8 mouse cellular contexts compared by ENCODE assay signal in genomic region chr8:35159329-35159728, GRCm38 (mm10).
DNase-seq lines count a peak whose midpoint lies in the region; ATAC-seq and TF ChIP-seq lines count a peak whose summit lies in the region.

No protein-coding gene starts in this region.

- no peak for ATAC-seq in intestine, postnatal 0 days
- no peak for ATAC-seq in limb, embryonic 11.5 days (ENCODE audit: insufficient number of reproducible peaks, low FRiP score, low TSS enrichment, low read depth)
- peak; percentile 69; the same call in 1 of the 2 replicates for ATAC-seq in monocyte, adult 5-6 weeks (replicated peaks; ENCODE audit: insufficient number of reproducible peaks, low FRiP score, low TSS enrichment, poor library complexity, severe bottlenecking)

- H3K27me3 ChIP-seq in intestine, postnatal 0 days (replicated peaks; ENCODE audit: control insufficient read depth, insufficient read depth, low read length) = no peaks in the 10 kb centered on the region
- H3K27me3 ChIP-seq in limb, embryonic 11.5 days (ENCODE audit: control insufficient read depth, insufficient read depth, low read length) = no peaks in the 10 kb centered on the region

- 25% methylated on average over 12 of the region's 12 CpGs for WGBS in intestine, postnatal 0 days
- 24% methylated on average over 12 of the region's 12 CpGs for WGBS in limb, embryonic 11.5 days

- H3K36me3 ChIP-seq in intestine, postnatal 0 days (ENCODE audit: control insufficient read depth, insufficient read depth) = no peaks in the 10 kb centered on the region
- no peaks in the 10 kb centered on the region for H3K36me3 ChIP-seq in limb, embryonic 11.5 days (ENCODE audit: control insufficient read depth, insufficient read depth, low read length)

- no peak overlapping the region for H3K9ac ChIP-seq in intestine, postnatal 0 days (ENCODE audit: low read depth, low read length)
- H3K9ac ChIP-seq in limb, embryonic 11.5 days (ENCODE audit: low read length) = no peak overlapping the region

- no peak overlapping the region for H3K4me3 ChIP-seq in intestine, postnatal 0 days (ENCODE audit: low read depth, low read length)
- no peak overlapping the region for H3K4me3 ChIP-seq in limb, embryonic 11.5 days (ENCODE audit: low read depth, low read length)

- peak overlapping the region; percentile 50 for H3K4me2 ChIP-seq in intestine, postnatal 0 days (replicated peaks; ENCODE audit: low read depth)
- no peak overlapping the region; the same call in 1 of the 2 replicates for H3K4me2 ChIP-seq in limb, embryonic 11.5 days (ENCODE audit: low read depth, severe bottlenecking)

- intact Hi-C loops in gastrocnemius, postnatal 14 days (cut with DNase I; ENCODE audit: low total_unique reads) = loop anchor here (10.0 kb wide), 1 partner anchor 285 kb away; no protein-coding TSS in a partner anchor

- TF ChIP-seq CTCF in intestine, postnatal 0 days (IDR thresholded peaks at IDR 0.05; ENCODE audit: low read depth) = peak; percentile 96

- no peaks in the 10 kb centered on the region for H3K9me3 ChIP-seq in intestine, postnatal 0 days (ENCODE audit: control insufficient read depth)
- H3K9me3 ChIP-seq in limb, embryonic 11.5 days (ENCODE audit: control insufficient read depth, low read length) = no peaks in the 10 kb centered on the region

- no peaks in the 10 kb centered on the region for H3K4me1 ChIP-seq in intestine, postnatal 0 days (replicated peaks; ENCODE audit: control insufficient read depth, insufficient read depth, low read length)
- H3K4me1 ChIP-seq in limb, embryonic 11.5 days (ENCODE audit: control insufficient read depth, insufficient read depth, low read length) = no peaks in the 10 kb centered on the region

- H3K27ac ChIP-seq in intestine, postnatal 0 days (ENCODE audit: low read depth, low read length) = no peak overlapping the region
- no peak overlapping the region for H3K27ac ChIP-seq in limb, embryonic 11.5 days (replicated peaks; ENCODE audit: low read depth, low read length)

- DNase-seq in urinary bladder, adult 18-20 months (ENCODE audit: low spot score in 2 of 2) = peak; percentile 31 to 37
- no peak for DNase-seq in urinary bladder, postnatal 10 days (ENCODE audit: low spot score)
- DNase-seq in cerebellum, postnatal 25 days = peak; percentile 74 to 81
- peak; percentile 49 for DNase-seq in gastrocnemius, postnatal 14 days
- peak; percentile 73 for DNase-seq in limb, embryonic 11.5 days (ENCODE audit: low spot score)
- DNase-seq in spleen, postnatal 36 days (ENCODE audit: low spot score in 2 of 2) = peak; percentile 25 to 43
